8 mouse cellular contexts compared by ENCODE assay signal in genomic region chr9:21236991-21237367, GRCm38 (mm10). TPM values are rescaled to one million over a fixed set of nuclear protein-coding genes. Genes with fewer than 3 reads are reported as not detected.
DNase-seq lines count a peak whose midpoint lies in the region; ATAC-seq and TF ChIP-seq lines count a peak whose summit lies in the region.

No protein-coding gene starts in this region.

- DNase-seq in heart, adult 2 months: no peak
- no peak for DNase-seq in heart, adult 8-10 months (ENCODE audit: low spot score)
- peak; percentile 7 for DNase-seq in A20 (ENCODE audit: low read depth, low spot score)
- no peak for DNase-seq in Muller cell, postnatal 12 days (ENCODE audit: inconsistent ontology term)
- DNase-seq in frontal cortex, postnatal 10 days (ENCODE audit: low spot score in 2 of 2): no peak

- intact Hi-C loops in heart, adult 2 months (cut with DNase I): loop anchor here (2.0 kb wide), 1 partner anchor 14 kb away; no protein-coding TSS in a partner anchor

- H3K27me3 ChIP-seq in heart, adult 2 months (ENCODE audit: control insufficient read depth, insufficient read depth, low read length): no peaks in the 10 kb centered on the region
- peaks cover 15% of the 10 kb centered on the region for H3K27me3 ChIP-seq in forebrain, embryonic 12.5 days
- peaks cover 6% of the 10 kb centered on the region for H3K27me3 ChIP-seq in liver, embryonic 15.5 days

- WGBS in heart, adult 2 months: 76% methylated on average over 25 of the region's 25 CpGs
- WGBS in forebrain, embryonic 12.5 days: 87% methylated on average over 25 of the region's 25 CpGs
- WGBS in liver, embryonic 15.5 days (ENCODE audit: insufficient replicate concordance): 71% methylated on average over 25 of the region's 25 CpGs

- peak overlapping the region; percentile 96 for H3K27ac ChIP-seq in heart, adult 2 months
- no peak overlapping the region for H3K27ac ChIP-seq in forebrain, embryonic 12.5 days
- H3K27ac ChIP-seq in liver, embryonic 15.5 days (replicated peaks): peak overlapping the region; percentile 97

- TF ChIP-seq EP300 in heart, adult 2 months (IDR thresholded peaks at IDR 0.05; ENCODE audit: insufficient read depth, low read depth, low read length): no peak

- peaks cover 2% of the 10 kb centered on the region; the same call in 1 of the 2 replicates for H3K36me3 ChIP-seq in heart, adult 2 months (ENCODE audit: control insufficient read depth, insufficient read depth, low read length)
- H3K36me3 ChIP-seq in forebrain, embryonic 12.5 days (replicated peaks): peaks cover 32% of the 10 kb centered on the region
- peaks cover 49% of the 10 kb centered on the region for H3K36me3 ChIP-seq in liver, embryonic 15.5 days (replicated peaks)

- no peak for ATAC-seq in forebrain, embryonic 12.5 days (ENCODE audit: low FRiP score)
- no peak for ATAC-seq in liver, embryonic 15.5 days (ENCODE audit: insufficient read depth)
- no peak for ATAC-seq in erythroid progenitor cell, adult 5-6 weeks (replicated peaks; ENCODE audit: low FRiP score, poor library complexity, severe bottlenecking)

- peaks cover 3% of the 10 kb centered on the region for H3K79me2 ChIP-seq in heart, adult 2 months (replicated peaks; ENCODE audit: control insufficient read depth, insufficient read depth, low read length)

- H3K4me1 ChIP-seq in heart, adult 2 months (ENCODE audit: control insufficient read depth, insufficient read depth, low read length): peaks cover 12% of the 10 kb centered on the region
- H3K4me1 ChIP-seq in forebrain, embryonic 12.5 days: peaks cover 23% of the 10 kb centered on the region
- peaks cover 50% of the 10 kb centered on the region for H3K4me1 ChIP-seq in liver, embryonic 15.5 days (replicated peaks)

- no peaks in the 10 kb centered on the region for H3K9me3 ChIP-seq in forebrain, embryonic 12.5 days
- H3K9me3 ChIP-seq in liver, embryonic 15.5 days (replicated peaks): no peaks in the 10 kb centered on the region

- H3K4me3 ChIP-seq in heart, adult 2 months: peak overlapping the region; percentile 64
- H3K4me3 ChIP-seq in forebrain, embryonic 12.5 days (replicated peaks): peak overlapping the region; percentile 86
- peak overlapping the region; percentile 94 for H3K4me3 ChIP-seq in liver, embryonic 15.5 days (replicated peaks)

- peak overlapping the region; percentile 77 for H3K4me2 ChIP-seq in forebrain, embryonic 12.5 days
- peak overlapping the region; percentile 91 for H3K4me2 ChIP-seq in liver, embryonic 15.5 days

- peak overlapping the region; percentile 10; the same call in 1 of the 2 replicates for H3K9ac ChIP-seq in heart, adult 2 months (ENCODE audit: low read depth, low read length)
- peak overlapping the region; percentile 97 for H3K9ac ChIP-seq in forebrain, embryonic 12.5 days
- H3K9ac ChIP-seq in liver, embryonic 15.5 days: peak overlapping the region; percentile 96

- no peak for TF ChIP-seq POLR2A in heart, adult 2 months (IDR thresholded peaks at IDR 0.05; ENCODE audit: insufficient read depth, low read depth, low read length)

- no peak for TF ChIP-seq CTCF in heart, adult 2 months (IDR thresholded peaks at IDR 0.05)

RNA-seq across cellular contexts. Expression of gene Keap1, which starts 2.2 kb away (rescaled TPM):
- total RNA-seq in heart, adult 2 months (2021): 10 to 100 TPM; 37.6 to 47.2 TPM
- 40.4 and 46.0 TPM in 2 replicates for polyA plus RNA-seq in heart, adult 2 months (2012; rRNA removed)
- total RNA-seq in heart, adult 8-10 months (2022): 10 to 100 TPM; 43.6 to 52.1 (median 45.5) TPM
- polyA plus RNA-seq in forebrain, embryonic 12.5 days (2016; fragmentation: Nextera tagmentation; extraction: Ambion mirVana): 47.5 and 49.6 TPM in 2 replicates
- polyA plus RNA-seq in liver, embryonic 15.5 days (2015; fragmentation: Nextera tagmentation; extraction: Ambion mirVana): 27.9 and 30.5 TPM in 2 replicates
- total RNA-seq in erythroid progenitor cell, adult 5-6 weeks (2015; ENCODE audit: low replicate concordance): 13.8 and 25.2 TPM in 2 replicates
- total RNA-seq in erythroid progenitor cell, adult 5-6 weeks (2017; ENCODE audit: low replicate concordance): 37.0 and 44.7 TPM in 2 replicates

RNA-seq across cellular contexts. Expression of gene S1pr5, which starts 11.3 kb away (rescaled TPM):
- 1 to 10 TPM; 1.2 to 1.3 TPM for total RNA-seq in heart, adult 2 months (2021)
- polyA plus RNA-seq in heart, adult 2 months (2012; rRNA removed): 0.73 and 1.5 TPM in 2 replicates
- total RNA-seq in heart, adult 8-10 months (2022): 1 to 10 TPM; 1.6 to 1.9 (median 1.8) TPM
- 0.33 and 0.38 TPM in 2 replicates for polyA plus RNA-seq in forebrain, embryonic 12.5 days (2016; fragmentation: Nextera tagmentation; extraction: Ambion mirVana)
- 0.06 and 0.07 TPM in 2 replicates for polyA plus RNA-seq in liver, embryonic 15.5 days (2015; fragmentation: Nextera tagmentation; extraction: Ambion mirVana)
- total RNA-seq in erythroid progenitor cell, adult 5-6 weeks (2015; ENCODE audit: low replicate concordance): 2.5 TPM in 1 of 2 replicates, not detected in the other
- 0.13 and 0.53 TPM in 2 replicates for total RNA-seq in erythroid progenitor cell, adult 5-6 weeks (2017; ENCODE audit: low replicate concordance)

RNA-seq across cellular contexts. Expression of gene Atg4d, which starts 28.1 kb away (rescaled TPM):
- 100 to 1,000 TPM in 1 of 2 experiments, 10 to 100 TPM in 1; 88.7 to 100 TPM for total RNA-seq in heart, adult 2 months (2021)
- polyA plus RNA-seq in heart, adult 2 months (2012; rRNA removed): 60.8 and 72.6 TPM in 2 replicates
- total RNA-seq in heart, adult 8-10 months (2022): 100 to 1,000 TPM in 1 of 4 experiments, 10 to 100 TPM in 3; 87.0 to 105 (median 93.5) TPM
- 47.4 and 50.7 TPM in 2 replicates for polyA plus RNA-seq in forebrain, embryonic 12.5 days (2016; fragmentation: Nextera tagmentation; extraction: Ambion mirVana)
- polyA plus RNA-seq in liver, embryonic 15.5 days (2015; fragmentation: Nextera tagmentation; extraction: Ambion mirVana): 97.2 and 118 TPM in 2 replicates
- 49.4 and 49.5 TPM in 2 replicates for total RNA-seq in erythroid progenitor cell, adult 5-6 weeks (2015; ENCODE audit: low replicate concordance)
- 73.9 and 162 TPM in 2 replicates for total RNA-seq in erythroid progenitor cell, adult 5-6 weeks (2017; ENCODE audit: low replicate concordance)

RNA-seq across cellular contexts. Expression of gene Kri1, which starts 50.8 kb away (rescaled TPM):
- total RNA-seq in heart, adult 2 months (2021): 10 to 100 TPM; 16.3 to 16.8 TPM
- 10.5 and 12.8 TPM in 2 replicates for polyA plus RNA-seq in heart, adult 2 months (2012; rRNA removed)
- 10 to 100 TPM; 16.2 to 18.3 (median 17.3) TPM for total RNA-seq in heart, adult 8-10 months (2022)
- 19.5 and 20.8 TPM in 2 replicates for polyA plus RNA-seq in forebrain, embryonic 12.5 days (2016; fragmentation: Nextera tagmentation; extraction: Ambion mirVana)
- 6.0 and 6.7 TPM in 2 replicates for polyA plus RNA-seq in liver, embryonic 15.5 days (2015; fragmentation: Nextera tagmentation; extraction: Ambion mirVana)
- 19.7 and 49.4 TPM in 2 replicates for total RNA-seq in erythroid progenitor cell, adult 5-6 weeks (2015; ENCODE audit: low replicate concordance)
- 18.2 and 48.8 TPM in 2 replicates for total RNA-seq in erythroid progenitor cell, adult 5-6 weeks (2017; ENCODE audit: low replicate concordance)

RNA-seq across cellular contexts. Expression of gene Cdkn2d, which starts 54.2 kb away (rescaled TPM):
- 10 to 100 TPM; 11.3 to 15.0 TPM for total RNA-seq in heart, adult 2 months (2021)
- polyA plus RNA-seq in heart, adult 2 months (2012; rRNA removed): 25.0 and 32.9 TPM in 2 replicates
- total RNA-seq in heart, adult 8-10 months (2022): 10 to 100 TPM; 15.1 to 17.7 (median 16.7) TPM
- polyA plus RNA-seq in forebrain, embryonic 12.5 days (2016; fragmentation: Nextera tagmentation; extraction: Ambion mirVana): 70.6 and 74.5 TPM in 2 replicates
- polyA plus RNA-seq in liver, embryonic 15.5 days (2015; fragmentation: Nextera tagmentation; extraction: Ambion mirVana): 129 and 144 TPM in 2 replicates
- 305 and 325 TPM in 2 replicates for total RNA-seq in erythroid progenitor cell, adult 5-6 weeks (2015; ENCODE audit: low replicate concordance)
- 151 and 194 TPM in 2 replicates for total RNA-seq in erythroid progenitor cell, adult 5-6 weeks (2017; ENCODE audit: low replicate concordance)

Comparison
In these comparisons a context has a peak if more than half of its experiments do, and no peak if none do; other contexts are left out.
1. H3K9ac ChIP-seq: peak in every context shown above with its lines; median percentile 97 in forebrain, embryonic 12.5 days; 96 in liver, embryonic 15.5 days; 10 in heart, adult 2 months.